Mouse (Mus musculus) central nervous system, embryonic 11.5 days (tissue): ENCODE measurements around the gene Jmjd1c. TPM values are rescaled to one million over a fixed set of nuclear protein-coding genes. Genes with fewer than 3 reads are reported as not detected.

ENCODE experiments used
- polyA plus RNA-seq: library from polyadenylated mRNA; depleted of rRNA; stranded (reverse); fragments of >200 nt; gene quantifications from 2 replicates; pipeline ENCODE4 v1.2.3, GENCODE M21; 2012; rRNA removed

Jmjd1c gene
- 33.4 and 37.5 TPM in 2 replicates for polyA plus RNA-seq

GRCm38 (mm10) chr10:67095798-67096620 is at the start of gene Jmjd1c:
Jmjd1c (plus strand) TSS chr10:67096125.

GRCm38 (mm10) chr10:67096621-67097436 is 904 bp downstream of the Jmjd1c start, which contains the start of gene Reep3:
Reep3 (minus strand) TSS chr10:67096945.

GRCm38 (mm10) chr10:67285176-67285814 is 189.4 kb downstream of the Jmjd1c start, which contains the start of gene Nrbf2:
Nrbf2 (minus strand) TSS chr10:67285305.

Other genes starting within 250 kb of the Jmjd1c start
- gene Reep3, start 820 bp downstream of the Jmjd1c start, polyA plus RNA-seq = 24.0 and 32.9 TPM in 2 replicates
- gene Nrbf2, start 189.2 kb downstream of the Jmjd1c start, polyA plus RNA-seq = 17.7 and 19.7 TPM in 2 replicates